Mouse (Mus musculus): Measurements from ENCODE around the gene Arhgap1. TPM values are rescaled to one million over a fixed set of nuclear protein-coding genes. Genes with fewer than 3 reads are reported as not detected.
A peak's percentile ranks its signal among the peaks of the same experiment; 100 is the strongest.
"Not testable (repeated sequence)": the region's sequence is repeated elsewhere in the genome, so short reads cannot be mapped to it uniquely, and the experiment has no call there.

Arhgap1 gene
- 85.8 and 91.8 TPM in 2 replicates for polyA plus RNA-seq (2016; fragmentation: Nextera tagmentation; extraction: Ambion mirVana)

- Histone ChIP-seq H3K9me3 (no peaks in the 10 kb centered on the region), H3K4me3 (peak within 1 kb of the TSS; percentile 87), H3K4me1 (peaks cover 28% of the 10 kb centered on the region), H3K4me2 (replicated peaks) (peak within 1 kb of the TSS; percentile 96), H3K27me3 (replicated peaks) (no peaks in the 10 kb centered on the region), H3K36me3 (peaks cover 47% of the 10 kb centered on the region), H3K9ac (peak within 1 kb of the TSS; percentile 93), H3K27ac (0 out of 2 replicates have a peak within 1 kb of the TSS, but pooled peaks have one; percentile 33)
- peak; percentile 94 for ATAC-seq (ENCODE audit: low FRiP score, low read depth)
- under 1% methylated on average over 44 of the region's 44 CpGs for WGBS
Measured at GRCm38 (mm10) chr2:91649553-91650359, at the start of gene Arhgap1, which contains the start of gene Zfp408. Gene Arhgap1, plus strand, starts transcription at chr2:91649860. Gene Zfp408, minus strand, starts transcription at chr2:91649791.

- H3K4me3 ChIP-seq: no peak overlapping the region
- no peak overlapping the region for H3K27ac ChIP-seq
- 97% methylated on average over 4 of the region's 4 CpGs for WGBS
- no peaks in the 10 kb centered on the region for H3K27me3 ChIP-seq (replicated peaks)
- H3K4me2 ChIP-seq (replicated peaks): no peak overlapping the region
- peaks cover 78% of the 10 kb centered on the region for H3K36me3 ChIP-seq
- H3K9ac ChIP-seq: no peak overlapping the region
- no peak for ATAC-seq (ENCODE audit: low FRiP score, low read depth)
- H3K4me1 ChIP-seq: no peaks in the 10 kb centered on the region
- no peaks in the 10 kb centered on the region for H3K9me3 ChIP-seq
Measured at GRCm38 (mm10) chr2:91600475-91600874, 49.2 kb upstream of the Arhgap1 start.

- no peaks in the 10 kb centered on the region for H3K9me3 ChIP-seq
- no peaks in the 10 kb centered on the region for H3K27me3 ChIP-seq (replicated peaks)
- H3K9ac ChIP-seq: no peak overlapping the region
- H3K27ac ChIP-seq: no peak overlapping the region
- no peak for ATAC-seq (ENCODE audit: low FRiP score, low read depth)
- 96% methylated on average over 4 of the region's 4 CpGs for WGBS
- H3K4me2 ChIP-seq (replicated peaks): no peak overlapping the region
- H3K4me1 ChIP-seq: no peaks in the 10 kb centered on the region
- H3K4me3 ChIP-seq: no peak overlapping the region
- H3K36me3 ChIP-seq: peaks cover 77% of the 10 kb centered on the region
Measured at GRCm38 (mm10) chr2:91602389-91602788, 47.3 kb upstream of the Arhgap1 start.

- peaks cover 69% of the 10 kb centered on the region for H3K36me3 ChIP-seq
- not testable (repeated sequence) for H3K27me3 ChIP-seq (replicated peaks); H3K9me3 ChIP-seq; ATAC-seq (ENCODE audit: low FRiP score, low read depth); H3K27ac ChIP-seq; H3K4me1 ChIP-seq; H3K4me3 ChIP-seq; H3K9ac ChIP-seq; H3K4me2 ChIP-seq (replicated peaks)
Measured at GRCm38 (mm10) chr2:91609370-91609769, 40.3 kb upstream of the Arhgap1 start.

- WGBS: 96% methylated on average over 5 of the region's 5 CpGs
- H3K4me1 ChIP-seq: no peaks in the 10 kb centered on the region
- H3K9me3 ChIP-seq: no peaks in the 10 kb centered on the region
- H3K4me2 ChIP-seq (replicated peaks): no peak overlapping the region
- H3K36me3 ChIP-seq: peaks cover 52% of the 10 kb centered on the region
- H3K27me3 ChIP-seq (replicated peaks): no peaks in the 10 kb centered on the region
- H3K9ac ChIP-seq: no peak overlapping the region
- no peak overlapping the region for H3K27ac ChIP-seq
- no peak for ATAC-seq (ENCODE audit: low FRiP score, low read depth)
- no peak overlapping the region for H3K4me3 ChIP-seq
Measured at GRCm38 (mm10) chr2:91622356-91622755, 27.3 kb upstream of the Arhgap1 start.

GRCm38 (mm10) chr2:91623366-91623765, 26.3 kb upstream of the Arhgap1 start:
- not testable (repeated sequence) for H3K4me1 ChIP-seq; ATAC-seq (ENCODE audit: low FRiP score, low read depth); H3K9me3 ChIP-seq; H3K4me3 ChIP-seq; H3K27ac ChIP-seq; H3K4me2 ChIP-seq (replicated peaks); H3K9ac ChIP-seq; H3K27me3 ChIP-seq (replicated peaks)
- H3K36me3 ChIP-seq: peaks cover 42% of the 10 kb centered on the region
- 94% methylated on average over 7 of the region's 7 CpGs for WGBS

GRCm38 (mm10) chr2:91627486-91627885, 22.2 kb upstream of the Arhgap1 start:
- no peaks in the 10 kb centered on the region for H3K9me3 ChIP-seq
- H3K4me3 ChIP-seq: no peak overlapping the region
- H3K9ac ChIP-seq: no peak overlapping the region
- no peaks in the 10 kb centered on the region for H3K27me3 ChIP-seq (replicated peaks)
- WGBS: 80% methylated on average over 5 of the region's 5 CpGs
- no peaks in the 10 kb centered on the region for H3K4me1 ChIP-seq
- no peak overlapping the region for H3K4me2 ChIP-seq (replicated peaks)
- no peak overlapping the region for H3K27ac ChIP-seq
- peaks cover 8% of the 10 kb centered on the region for H3K36me3 ChIP-seq
- no peak for ATAC-seq (ENCODE audit: low FRiP score, low read depth)

GRCm38 (mm10) chr2:91628171-91628570, 21.5 kb upstream of the Arhgap1 start:
- no peak overlapping the region for H3K4me2 ChIP-seq (replicated peaks)
- H3K9ac ChIP-seq: no peak overlapping the region
- no peak overlapping the region for H3K27ac ChIP-seq
- no peaks in the 10 kb centered on the region for H3K27me3 ChIP-seq (replicated peaks)
- H3K36me3 ChIP-seq: peaks cover 3% of the 10 kb centered on the region; the same call in 1 of the 2 replicates
- H3K9me3 ChIP-seq: no peaks in the 10 kb centered on the region
- no peaks in the 10 kb centered on the region for H3K4me1 ChIP-seq
- ATAC-seq (ENCODE audit: low FRiP score, low read depth): no peak
- no peak overlapping the region for H3K4me3 ChIP-seq
- WGBS: 88% methylated on average over 8 of the region's 8 CpGs

- H3K4me3 ChIP-seq: no peak overlapping the region
- no peaks in the 10 kb centered on the region for H3K27me3 ChIP-seq (replicated peaks)
- no peak overlapping the region for H3K9ac ChIP-seq
- 85% methylated on average over 18 of the region's 18 CpGs for WGBS
- no peaks in the 10 kb centered on the region for H3K9me3 ChIP-seq
- ATAC-seq (ENCODE audit: low FRiP score, low read depth): no peak
- H3K4me1 ChIP-seq: no peaks in the 10 kb centered on the region
- H3K27ac ChIP-seq: no peak overlapping the region
- no peaks in the 10 kb centered on the region for H3K36me3 ChIP-seq
- H3K4me2 ChIP-seq (replicated peaks): no peak overlapping the region
Measured at GRCm38 (mm10) chr2:91629682-91630081, 20.0 kb upstream of the Arhgap1 start.

GRCm38 (mm10) chr2:91630384-91630783, 19.3 kb upstream of the Arhgap1 start:
- Histone ChIP-seq H3K4me1 (no peaks in the 10 kb centered on the region), H3K4me2 (replicated peaks) (no peak overlapping the region), H3K9ac (no peak overlapping the region), H3K9me3 (no peaks in the 10 kb centered on the region), H3K36me3 (no peaks in the 10 kb centered on the region), H3K4me3 (no peak overlapping the region), H3K27ac (no peak overlapping the region), H3K27me3 (replicated peaks) (no peaks in the 10 kb centered on the region)
- 93% methylated on average over 12 of the region's 12 CpGs for WGBS
- ATAC-seq (ENCODE audit: low FRiP score, low read depth): no peak

- no peak overlapping the region for H3K27ac ChIP-seq
- no peaks in the 10 kb centered on the region for H3K4me1 ChIP-seq
- H3K27me3 ChIP-seq (replicated peaks): no peaks in the 10 kb centered on the region
- no peak overlapping the region for H3K4me2 ChIP-seq (replicated peaks)
- 85% methylated on average over 5 of the region's 5 CpGs for WGBS
- H3K4me3 ChIP-seq: no peak overlapping the region
- H3K9ac ChIP-seq: no peak overlapping the region
- no peaks in the 10 kb centered on the region for H3K9me3 ChIP-seq
- no peaks in the 10 kb centered on the region for H3K36me3 ChIP-seq
- no peak for ATAC-seq (ENCODE audit: low FRiP score, low read depth)
Measured at GRCm38 (mm10) chr2:91631826-91632225, 17.8 kb upstream of the Arhgap1 start.

GRCm38 (mm10) chr2:91632316-91632715, 17.3 kb upstream of the Arhgap1 start:
- Histone ChIP-seq H3K9ac (no peak overlapping the region), H3K36me3 (no peaks in the 10 kb centered on the region), H3K4me2 (replicated peaks) (no peak overlapping the region), H3K9me3 (no peaks in the 10 kb centered on the region), H3K27ac (no peak overlapping the region), H3K27me3 (replicated peaks) (no peaks in the 10 kb centered on the region), H3K4me3 (no peak overlapping the region), H3K4me1 (no peaks in the 10 kb centered on the region)
- 76% methylated on average over 5 of the region's 5 CpGs for WGBS
- ATAC-seq (ENCODE audit: low FRiP score, low read depth): no peak

Measured in neural tube, embryonic 12.5 days (tissue).